Mouse (Mus musculus): ENCODE measurements around the gene Gm9048. TPM values are rescaled to one million over a fixed set of nuclear protein-coding genes. Genes with fewer than 3 reads are reported as not detected.

Gm9048 gene
- 0.06 TPM in 1 of 2 replicates, not detected in the other for polyA plus RNA-seq (2012; rRNA removed; ENCODE audit: low replicate concordance)

GRCm38 (mm10) chr10:118348579-118348978 is at the start of gene Gm9048:
Gene Gm9048 (minus strand): TSS chr10:118348679.

GRCm38 (mm10) chr10:118354005-118354404 is 5.5 kb upstream of the Gm9048 start, which contains the start of gene Gm9049:
Gene Gm9049 (minus strand): TSS chr10:118354105.

GRCm38 (mm10) chr10:118343155-118343554 is 5.3 kb downstream of the Gm9048 start, which contains the start of gene Gm9046:
Gene Gm9046 (minus strand): TSS chr10:118343255.

GRCm38 (mm10) chr10:118337731-118338130 is 10.7 kb downstream of the Gm9048 start, which contains the start of gene Gm9045:
Gene Gm9045 (minus strand): TSS chr10:118337831.

GRCm38 (mm10) chr10:118332308-118332707 is 16.2 kb downstream of the Gm9048 start, which contains the start of gene Gm9044:
Gene Gm9044 (minus strand): TSS chr10:118332408.

GRCm38 (mm10) chr10:118326869-118327268 is 21.6 kb downstream of the Gm9048 start, which contains the start of gene Gm9040:
Gene Gm9040 (minus strand): TSS chr10:118326969.

Other genes with a start within 250 kb of the Gm9048 start
- gene Mdm1, start 206.9 kb downstream of the Gm9048 start, polyA plus RNA-seq (2012; rRNA removed; ENCODE audit: low replicate concordance): 2.9 and 5.8 TPM in 2 replicates
- gene Il22, start 143.7 kb downstream of the Gm9048 start, polyA plus RNA-seq (2012; rRNA removed; ENCODE audit: low replicate concordance): not detected in 2 replicates
- not detected in 2 replicates for gene Gm32717, start 107.9 kb downstream of the Gm9048 start, polyA plus RNA-seq (2012; rRNA removed; ENCODE audit: low replicate concordance)
- gene Gm32802, start 90.0 kb downstream of the Gm9048 start, polyA plus RNA-seq (2012; rRNA removed; ENCODE audit: low replicate concordance): not detected in 2 replicates
- gene Iltifb, start 53.6 kb downstream of the Gm9048 start, polyA plus RNA-seq (2012; rRNA removed; ENCODE audit: low replicate concordance): not detected in 2 replicates
- not detected in 2 replicates for gene Gm9040, start 21.7 kb downstream of the Gm9048 start, polyA plus RNA-seq (2012; rRNA removed; ENCODE audit: low replicate concordance)
- gene Gm9044, start 16.3 kb downstream of the Gm9048 start, polyA plus RNA-seq (2012; rRNA removed; ENCODE audit: low replicate concordance): not detected in 2 replicates
- gene Gm9045, start 10.8 kb downstream of the Gm9048 start, polyA plus RNA-seq (2012; rRNA removed; ENCODE audit: low replicate concordance): 0.06 TPM in 2 replicates
- not detected in 2 replicates for gene Gm9046, start 5.4 kb downstream of the Gm9048 start, polyA plus RNA-seq (2012; rRNA removed; ENCODE audit: low replicate concordance)
- gene Gm9049, start 5.4 kb upstream of the Gm9048 start, polyA plus RNA-seq (2012; rRNA removed; ENCODE audit: low replicate concordance): 0.06 TPM in 2 replicates
- gene Ifng, start 92.4 kb upstream of the Gm9048 start, polyA plus RNA-seq (2012; rRNA removed; ENCODE audit: low replicate concordance): 0.58 TPM in 1 of 2 replicates, not detected in the other